Mouse (Mus musculus) E14TG2a.4 (cell line): ENCODE results near the gene Rhbdd2.

Experiments used
- CTCF ChIP-seq: conservative IDR thresholded peaks from 2 replicates; pipeline ENCODE4 v1.5.1; 2014; ENCODE audit warnings: low read length
- NANOG ChIP-seq: IDR thresholded peaks from 2 replicates; pipeline ENCODE4 v1.6.1; 2014; ENCODE audit warnings: borderline replicate concordance, low read length, mixed read lengths
- POU5F1 ChIP-seq: IDR thresholded peaks from 2 replicates; pipeline ENCODE4 v1.6.1; 2014; ENCODE audit warnings: low read length, borderline replicate concordance

- TF ChIP-seq CTCF (no peak), POU5F1 (no peak), NANOG (no peak)
Observed at GRCm38 (mm10) chr5:135670881-135671280, 38.5 kb downstream of the Rhbdd2 start.
